Mouse (Mus musculus): Measurements from ENCODE around the gene Dcun1d1. TPM values are rescaled to one million over a fixed set of nuclear protein-coding genes. Genes with fewer than 3 reads are reported as not detected.

The Dcun1d1 gene
- 153 to 202 TPM (median 172 TPM) in 3 replicates for total RNA-seq (2017)

- no peak for ATAC-seq (replicated peaks; ENCODE audit: insufficient number of reproducible peaks, low FRiP score, low TSS enrichment, poor library complexity, severe bottlenecking)
Measured at GRCm38 (mm10) chr3:35937345-35937744, at the start of gene Dcun1d1. Gene Dcun1d1, minus strand, starts transcription at chr3:35937445.

- ATAC-seq (replicated peaks; ENCODE audit: insufficient number of reproducible peaks, low FRiP score, low TSS enrichment, poor library complexity, severe bottlenecking): no peak
Measured at GRCm38 (mm10) chr3:35986266-35986665, 49.0 kb upstream of the Dcun1d1 start.

- ATAC-seq (replicated peaks; ENCODE audit: insufficient number of reproducible peaks, low FRiP score, low TSS enrichment, poor library complexity, severe bottlenecking): peak; percentile 42; the same call in 1 of the 2 replicates
Measured at GRCm38 (mm10) chr3:35973551-35973950, 36.3 kb upstream of the Dcun1d1 start.

GRCm38 (mm10) chr3:35972985-35973384 lies 35.7 kb upstream of the Dcun1d1 start:
- ATAC-seq (replicated peaks; ENCODE audit: insufficient number of reproducible peaks, low FRiP score, low TSS enrichment, poor library complexity, severe bottlenecking): peak; percentile 60; the same call in 1 of the 2 replicates

- ATAC-seq (replicated peaks; ENCODE audit: insufficient number of reproducible peaks, low FRiP score, low TSS enrichment, poor library complexity, severe bottlenecking): no peak
Measured at GRCm38 (mm10) chr3:35971149-35971548, 33.9 kb upstream of the Dcun1d1 start.

- ATAC-seq (replicated peaks; ENCODE audit: insufficient number of reproducible peaks, low FRiP score, low TSS enrichment, poor library complexity, severe bottlenecking): no peak
Measured at GRCm38 (mm10) chr3:35970441-35970840, 33.2 kb upstream of the Dcun1d1 start.

GRCm38 (mm10) chr3:35967366-35967921 lies 30.2 kb upstream of the Dcun1d1 start:
- ATAC-seq (replicated peaks; ENCODE audit: insufficient number of reproducible peaks, low FRiP score, low TSS enrichment, poor library complexity, severe bottlenecking): no peak; the same call in 1 of the 2 replicates

GRCm38 (mm10) chr3:35966493-35966892 lies 29.2 kb upstream of the Dcun1d1 start:
- ATAC-seq (replicated peaks; ENCODE audit: insufficient number of reproducible peaks, low FRiP score, low TSS enrichment, poor library complexity, severe bottlenecking): 0 out of 2 replicates have a peak, but pooled peaks have one; percentile 55

- no peak for ATAC-seq (replicated peaks; ENCODE audit: insufficient number of reproducible peaks, low FRiP score, low TSS enrichment, poor library complexity, severe bottlenecking)
Measured at GRCm38 (mm10) chr3:35964928-35965327, 27.7 kb upstream of the Dcun1d1 start.

- ATAC-seq (replicated peaks; ENCODE audit: insufficient number of reproducible peaks, low FRiP score, low TSS enrichment, poor library complexity, severe bottlenecking): no peak
Measured at GRCm38 (mm10) chr3:35963921-35964320, 26.7 kb upstream of the Dcun1d1 start.

- no peak for ATAC-seq (replicated peaks; ENCODE audit: insufficient number of reproducible peaks, low FRiP score, low TSS enrichment, poor library complexity, severe bottlenecking)
Measured at GRCm38 (mm10) chr3:35963401-35963800, 26.2 kb upstream of the Dcun1d1 start.

GRCm38 (mm10) chr3:35962967-35963366 lies 25.7 kb upstream of the Dcun1d1 start:
- no peak for ATAC-seq (replicated peaks; ENCODE audit: insufficient number of reproducible peaks, low FRiP score, low TSS enrichment, poor library complexity, severe bottlenecking)

- no peak for ATAC-seq (replicated peaks; ENCODE audit: insufficient number of reproducible peaks, low FRiP score, low TSS enrichment, poor library complexity, severe bottlenecking)
Measured at GRCm38 (mm10) chr3:35957230-35957629, 20.0 kb upstream of the Dcun1d1 start.

- ATAC-seq (replicated peaks; ENCODE audit: insufficient number of reproducible peaks, low FRiP score, low TSS enrichment, poor library complexity, severe bottlenecking): no peak
Measured at GRCm38 (mm10) chr3:35954901-35955575, 17.8 kb upstream of the Dcun1d1 start.

GRCm38 (mm10) chr3:35953816-35954215 lies 16.6 kb upstream of the Dcun1d1 start:
- ATAC-seq (replicated peaks; ENCODE audit: insufficient number of reproducible peaks, low FRiP score, low TSS enrichment, poor library complexity, severe bottlenecking): no peak

GRCm38 (mm10) chr3:35953184-35953583 lies 15.9 kb upstream of the Dcun1d1 start:
- no peak for ATAC-seq (replicated peaks; ENCODE audit: insufficient number of reproducible peaks, low FRiP score, low TSS enrichment, poor library complexity, severe bottlenecking)

- ATAC-seq (replicated peaks; ENCODE audit: insufficient number of reproducible peaks, low FRiP score, low TSS enrichment, poor library complexity, severe bottlenecking): peak; percentile 56; the same call in 1 of the 2 replicates
Measured at GRCm38 (mm10) chr3:35948197-35948596, 11.0 kb upstream of the Dcun1d1 start.

GRCm38 (mm10) chr3:35940520-35941135 lies 3.4 kb upstream of the Dcun1d1 start:
- no peak for ATAC-seq (replicated peaks; ENCODE audit: insufficient number of reproducible peaks, low FRiP score, low TSS enrichment, poor library complexity, severe bottlenecking)

GRCm38 (mm10) chr3:35940047-35940446 lies 2.8 kb upstream of the Dcun1d1 start:
- ATAC-seq (replicated peaks; ENCODE audit: insufficient number of reproducible peaks, low FRiP score, low TSS enrichment, poor library complexity, severe bottlenecking): peak; percentile 37; the same call in 1 of the 2 replicates

- ATAC-seq (replicated peaks; ENCODE audit: insufficient number of reproducible peaks, low FRiP score, low TSS enrichment, poor library complexity, severe bottlenecking): peak; percentile 34; the same call in 1 of the 2 replicates
Measured at GRCm38 (mm10) chr3:35933405-35933777, 3.9 kb downstream of the Dcun1d1 start.

All from monocyte, adult 5-6 weeks (primary cell).